11 mouse cellular contexts compared by ENCODE assay signal in genomic region chr4:152963001-152963400, GRCm38 (mm10).
"Had no signal": no experiment of that assay in that cellular context is flagged by ENCODE, and none has a peak within 500 bp of the region (broad histone marks: within the 10 kb centered on the region; RNA-seq: fewer than 3 reads in every experiment).

No protein-coding gene starts in this region.

- H3K36me3 ChIP-seq: hindbrain, embryonic 15.5 days; limb, embryonic 15.5 days; midbrain, embryonic 15.5 days; stomach, embryonic 15.5 days had no signal

- H3K4me1 ChIP-seq: limb, embryonic 15.5 days; midbrain, embryonic 15.5 days; stomach, embryonic 15.5 days had no signal

- DNase-seq: lung, adult 18-20 months; right cerebral cortex, postnatal 14 days; thymus, adult 2 months; thymus, postnatal 25 days had no signal

- H3K27me3 ChIP-seq: hindbrain, embryonic 15.5 days; limb, embryonic 15.5 days; midbrain, embryonic 15.5 days; stomach, embryonic 15.5 days had no signal

- ATAC-seq: intestine, embryonic 16.5 days; midbrain, embryonic 15.5 days had no signal

- H3K4me2 ChIP-seq: hindbrain, embryonic 15.5 days; limb, embryonic 15.5 days; midbrain, embryonic 15.5 days; stomach, embryonic 15.5 days had no signal

- H3K9me3 ChIP-seq: hindbrain, embryonic 15.5 days; limb, embryonic 15.5 days; midbrain, embryonic 15.5 days; stomach, embryonic 15.5 days had no signal

- H3K27ac ChIP-seq: hindbrain, embryonic 15.5 days; left cerebral cortex, adult 2 months; limb, embryonic 15.5 days; liver, embryonic 14.5 days; midbrain, embryonic 15.5 days; stomach, embryonic 15.5 days had no signal

- H3K4me3 ChIP-seq: hindbrain, embryonic 15.5 days; left cerebral cortex, adult 2 months; limb, embryonic 15.5 days; midbrain, embryonic 15.5 days; stomach, embryonic 15.5 days had no signal

- H3K9ac ChIP-seq: hindbrain, embryonic 15.5 days; limb, embryonic 15.5 days; liver, embryonic 14.5 days; midbrain, embryonic 15.5 days; stomach, embryonic 15.5 days had no signal
